Mouse (Mus musculus): Measurements from ENCODE around the gene Olfr727.

Olfr727 gene

DNA sequence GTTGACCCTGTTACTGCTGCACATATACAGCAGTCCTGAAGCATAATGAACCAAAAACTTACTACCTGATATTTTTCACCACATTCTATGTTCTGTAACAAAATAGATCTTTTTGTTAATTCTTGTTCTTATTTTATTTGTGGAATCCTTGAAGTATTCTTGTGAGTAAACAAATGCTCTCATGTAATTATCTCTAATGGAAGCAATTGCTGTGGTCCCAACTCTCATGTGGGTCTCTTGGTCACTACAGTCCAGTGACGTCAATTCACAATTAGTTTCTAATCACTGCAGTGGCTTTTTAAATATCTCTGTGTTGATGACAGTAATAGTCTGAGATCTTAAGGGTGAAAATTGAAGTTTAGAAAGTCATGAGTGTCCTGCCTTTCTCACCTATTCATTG, at the start of gene Olfr727:
Gene Olfr727, plus strand, starts transcription at position 301 of the 400 bp plus-strand sequence.
- DNase-seq (ENCODE audit: low read depth, low spot score) = no peak

- DNase-seq (ENCODE audit: low read depth, low spot score) = no peak
Measured at GRCm38 (mm10) chr14:50090853-50091252, 32.1 kb upstream of the Olfr727 start, which contains the start of gene Olfr726. Gene Olfr726 (minus strand): TSS chr14:50090953.

GRCm38 (mm10) chr14:50142580-50142979, 19.6 kb downstream of the Olfr727 start, which contains the start of gene Olfr728:
Gene Olfr728 (minus strand): TSS chr14:50142680.
- DNase-seq (ENCODE audit: low read depth, low spot score) = no peak

DNA sequence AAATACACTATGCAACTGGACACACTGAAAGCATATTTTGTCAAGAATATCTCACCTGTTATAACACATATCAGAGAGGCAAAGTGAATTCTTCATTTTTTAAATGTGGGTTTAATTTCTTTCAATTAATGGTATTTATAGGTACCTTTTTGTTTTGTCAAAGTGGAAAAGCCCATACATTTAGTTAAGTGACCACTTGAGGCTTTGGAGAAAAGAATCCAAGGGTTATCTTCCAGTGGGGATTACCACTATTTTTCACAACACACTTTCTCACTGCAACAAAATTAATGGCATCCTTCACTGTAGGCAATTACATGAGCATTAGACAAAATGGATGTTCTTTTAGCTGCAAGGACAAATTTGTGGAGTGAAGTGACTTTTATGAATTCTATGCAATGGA, 29.8 kb downstream of the Olfr727 start, which contains the start of gene Olfr729:
Gene Olfr729, minus strand, starts transcription at position 101 of the 400 bp plus-strand sequence.
- DNase-seq (ENCODE audit: low read depth, low spot score) = no peak
